Mouse (Mus musculus): ENCODE results near the gene Igf2bp3. TPM values are rescaled to one million over a fixed set of nuclear protein-coding genes. Genes with fewer than 3 reads are reported as not detected.

Gene Igf2bp3
- polyA plus RNA-seq, 1 experiment = 1.3 TPM

GRCm38 (mm10) chr6:49083008-49083407, 131.7 kb downstream of the Igf2bp3 start:
- Histone ChIP-seq H3K36me3 (ENCODE audit: control insufficient read depth, insufficient read depth, low read length) (peaks cover 32% of the 10 kb centered on the region), H3K27ac (ENCODE audit: control insufficient read depth, insufficient read depth, low read length) (no peak overlapping the region), H3K4me1 (replicated peaks; ENCODE audit: control insufficient read depth, insufficient read depth, low read length) (no peaks in the 10 kb centered on the region), H3K4me3 (ENCODE audit: control insufficient read depth, insufficient read depth, low read length) (no peak overlapping the region), H3K27me3 (ENCODE audit: control insufficient read depth, insufficient read depth, low read length) (no peaks in the 10 kb centered on the region)
- TF ChIP-seq POLR2A (IDR thresholded peaks at IDR 0.05; ENCODE audit: control insufficient read depth, extremely low read depth, insufficient read depth, low read length, poor library complexity) = no peak
- TF ChIP-seq CTCF (IDR thresholded peaks at IDR 0.05; ENCODE audit: borderline replicate concordance, control insufficient read depth, extremely low read depth, insufficient read depth, low read length, poor library complexity) = no peak
- DNase-seq = no peak
- WGBS = 97% methylated on average over 4 of the region's 4 CpGs

GRCm38 (mm10) chr6:49079313-49079712, 135.4 kb downstream of the Igf2bp3 start:
- Histone ChIP-seq H3K4me1 (replicated peaks; ENCODE audit: control insufficient read depth, insufficient read depth, low read length) (0 out of 2 replicates have a peak, but pooled peaks cover 2% of the 10 kb centered on the region), H3K27ac (ENCODE audit: control insufficient read depth, insufficient read depth, low read length) (no peak overlapping the region), H3K27me3 (ENCODE audit: control insufficient read depth, insufficient read depth, low read length) (no peaks in the 10 kb centered on the region), H3K4me3 (ENCODE audit: control insufficient read depth, insufficient read depth, low read length) (no peak overlapping the region), H3K36me3 (ENCODE audit: control insufficient read depth, insufficient read depth, low read length) (peaks cover 12% of the 10 kb centered on the region)
- DNase-seq = no peak
- WGBS = 95% methylated on average over 1 of the region's 1 CpGs
- TF ChIP-seq POLR2A (IDR thresholded peaks at IDR 0.05; ENCODE audit: control insufficient read depth, extremely low read depth, insufficient read depth, low read length, poor library complexity) = no peak
- no peak for TF ChIP-seq CTCF (IDR thresholded peaks at IDR 0.05; ENCODE audit: borderline replicate concordance, control insufficient read depth, extremely low read depth, insufficient read depth, low read length, poor library complexity)

DNA sequence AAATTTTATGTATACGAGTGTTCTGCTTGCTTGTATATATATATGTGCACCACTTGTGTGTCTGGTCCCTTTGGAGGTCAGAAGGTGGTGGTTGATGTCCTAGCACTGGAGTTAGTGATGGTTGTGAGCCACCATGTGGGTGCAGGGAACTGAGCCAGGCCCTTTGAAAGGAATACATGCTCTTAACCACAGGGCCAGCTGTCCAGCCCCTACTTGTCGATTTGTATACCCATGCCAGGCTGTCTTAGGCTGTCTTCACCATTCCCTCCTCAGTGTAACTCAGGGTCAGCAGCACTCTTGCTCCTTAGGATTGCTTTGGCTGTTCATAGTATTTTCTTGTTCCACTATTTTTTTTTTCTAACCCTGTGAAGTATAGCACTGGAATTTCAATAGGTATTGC, 136.9 kb downstream of the Igf2bp3 start:
- DNase-seq = no peak
- H3K4me1 ChIP-seq (replicated peaks; ENCODE audit: control insufficient read depth, insufficient read depth, low read length) = 0 out of 2 replicates have a peak, but pooled peaks cover 2% of the 10 kb centered on the region
- 92% methylated on average over 2 of the region's 2 CpGs for WGBS
- TF ChIP-seq POLR2A (IDR thresholded peaks at IDR 0.05; ENCODE audit: control insufficient read depth, extremely low read depth, insufficient read depth, low read length, poor library complexity) (no peak), CTCF (IDR thresholded peaks at IDR 0.05; ENCODE audit: borderline replicate concordance, control insufficient read depth, extremely low read depth, insufficient read depth, low read length, poor library complexity) (no peak)
- H3K4me3 ChIP-seq (ENCODE audit: control insufficient read depth, insufficient read depth, low read length) = no peak overlapping the region
- 0 out of 2 replicates have a peak, but pooled peaks cover 4% of the 10 kb centered on the region for H3K36me3 ChIP-seq (ENCODE audit: control insufficient read depth, insufficient read depth, low read length)
- H3K27me3 ChIP-seq (ENCODE audit: control insufficient read depth, insufficient read depth, low read length) = no peaks in the 10 kb centered on the region
- no peak overlapping the region for H3K27ac ChIP-seq (ENCODE audit: control insufficient read depth, insufficient read depth, low read length)

DNA sequence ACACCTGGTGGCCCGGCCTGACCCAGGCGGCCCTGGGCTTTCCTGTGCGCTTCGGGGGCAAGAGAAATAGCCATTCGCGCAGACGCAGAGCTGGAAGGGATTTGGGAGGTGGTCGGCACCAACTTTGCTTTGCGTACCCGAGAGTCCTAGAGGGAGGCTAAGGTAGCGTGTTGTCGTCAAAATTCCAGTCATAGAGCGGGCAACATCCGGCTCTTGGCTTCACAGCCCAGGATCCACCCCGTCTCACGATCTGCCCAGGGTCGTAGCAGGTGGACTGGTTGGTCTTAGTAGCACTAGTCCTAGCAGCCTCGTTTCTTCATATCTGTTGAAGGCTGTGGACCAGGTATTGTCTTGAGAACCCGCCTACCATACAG, 140.7 kb downstream of the Igf2bp3 start:
- no peak for DNase-seq
- TF ChIP-seq POLR2A (IDR thresholded peaks at IDR 0.05; ENCODE audit: control insufficient read depth, extremely low read depth, insufficient read depth, low read length, poor library complexity) (no peak), CTCF (IDR thresholded peaks at IDR 0.05; ENCODE audit: borderline replicate concordance, control insufficient read depth, extremely low read depth, insufficient read depth, low read length, poor library complexity) (peak; percentile 1; the same call in 1 of the 2 replicates)
- under 1% methylated on average over 19 of the region's 19 CpGs for WGBS
- Histone ChIP-seq H3K4me1 (replicated peaks; ENCODE audit: control insufficient read depth, insufficient read depth, low read length) (0 out of 2 replicates have a peak, but pooled peaks cover 2% of the 10 kb centered on the region), H3K4me3 (ENCODE audit: control insufficient read depth, insufficient read depth, low read length) (peak overlapping the region; percentile 91), H3K27me3 (ENCODE audit: control insufficient read depth, insufficient read depth, low read length) (no peaks in the 10 kb centered on the region), H3K36me3 (ENCODE audit: control insufficient read depth, insufficient read depth, low read length) (0 out of 2 replicates have a peak, but pooled peaks cover 1% of the 10 kb centered on the region), H3K27ac (ENCODE audit: control insufficient read depth, insufficient read depth, low read length) (no peak overlapping the region)

DNA sequence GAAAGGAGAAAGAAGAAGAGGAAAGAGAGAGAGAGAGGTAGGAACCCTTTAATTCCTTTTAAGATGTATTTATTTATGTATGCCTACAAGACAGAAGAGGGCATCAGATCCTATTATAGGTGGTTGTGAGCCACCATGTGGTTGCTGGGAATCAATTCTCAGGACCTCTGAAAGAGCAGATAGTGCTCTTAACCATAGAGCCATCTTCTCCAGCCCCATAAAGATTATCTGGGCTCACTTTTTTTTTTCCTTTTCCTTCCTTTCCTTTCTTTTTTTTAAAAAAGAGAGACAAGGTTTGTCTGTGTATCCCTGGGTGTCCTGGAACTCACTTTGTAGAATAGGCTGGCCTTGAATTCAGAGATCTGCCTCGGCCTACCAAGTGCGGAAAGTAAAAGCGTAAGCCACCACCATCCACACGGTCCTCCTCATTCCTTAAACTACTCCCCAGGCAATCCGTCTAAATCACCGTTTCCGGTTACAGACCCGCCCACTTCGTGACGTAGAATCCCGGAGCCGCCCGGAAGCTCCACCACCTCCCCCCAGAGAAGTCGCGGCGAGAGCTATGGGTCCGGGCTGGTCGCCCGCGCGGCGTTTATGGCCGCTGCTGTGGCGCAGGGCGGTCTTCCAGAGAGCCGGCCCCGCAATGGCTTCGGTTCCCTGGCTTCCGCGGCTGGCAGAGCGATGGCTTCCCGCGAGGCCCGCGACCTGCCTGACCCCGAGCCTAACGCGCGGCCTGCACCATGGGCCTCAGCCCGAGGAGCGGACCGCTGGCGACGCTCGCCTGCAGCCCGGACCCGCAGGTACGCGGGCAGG, 141.2 kb downstream of the Igf2bp3 start, which contains the start of gene Malsu1:
Gene Malsu1 (plus strand): TSS at position 492 of the 813 bp plus-strand sequence.
- H3K36me3 ChIP-seq (ENCODE audit: control insufficient read depth, insufficient read depth, low read length) = no peaks in the 10 kb centered on the region
- H3K27ac ChIP-seq (ENCODE audit: control insufficient read depth, insufficient read depth, low read length) = no peak within 1 kb of the TSS
- no peaks in the 10 kb centered on the region for H3K27me3 ChIP-seq (ENCODE audit: control insufficient read depth, insufficient read depth, low read length)
- TF ChIP-seq POLR2A (IDR thresholded peaks at IDR 0.05; ENCODE audit: control insufficient read depth, extremely low read depth, insufficient read depth, low read length, poor library complexity) (peak; percentile 73), CTCF (IDR thresholded peaks at IDR 0.05; ENCODE audit: borderline replicate concordance, control insufficient read depth, extremely low read depth, insufficient read depth, low read length, poor library complexity) (peak; percentile 6; the same call in 1 of the 2 replicates)
- under 1% methylated on average over 49 of the region's 49 CpGs for WGBS
- H3K4me1 ChIP-seq (replicated peaks; ENCODE audit: control insufficient read depth, insufficient read depth, low read length) = 0 out of 2 replicates have a peak, but pooled peaks cover 2% of the 10 kb centered on the region
- peak; percentile 94 for DNase-seq
- peak within 1 kb of the TSS; percentile 91 for H3K4me3 ChIP-seq (ENCODE audit: control insufficient read depth, insufficient read depth, low read length)

DNA sequence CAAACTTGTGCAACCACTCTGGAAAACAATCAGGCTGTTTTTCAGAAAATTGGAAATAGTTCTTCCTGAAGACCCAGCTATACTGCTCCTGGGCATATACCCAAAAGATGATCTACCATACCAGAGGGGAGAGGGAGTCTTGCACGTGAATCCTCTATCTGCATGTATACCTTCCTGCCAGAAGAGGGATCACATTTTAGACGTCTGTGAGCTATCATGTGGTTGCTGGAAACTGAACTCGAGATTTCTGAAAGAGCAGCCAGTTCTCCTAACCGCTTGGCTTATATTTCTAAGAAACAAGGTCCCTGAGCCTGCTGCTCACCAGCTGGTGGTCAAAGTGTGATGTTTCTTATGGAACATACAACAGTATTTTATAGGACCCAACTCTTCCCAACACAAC, 146.4 kb downstream of the Igf2bp3 start:
- 39% methylated on average over 3 of the region's 4 CpGs for WGBS
- Histone ChIP-seq H3K27me3 (ENCODE audit: control insufficient read depth, insufficient read depth, low read length) (no peaks in the 10 kb centered on the region), H3K4me1 (replicated peaks; ENCODE audit: control insufficient read depth, insufficient read depth, low read length) (no peaks in the 10 kb centered on the region), H3K4me3 (ENCODE audit: control insufficient read depth, insufficient read depth, low read length) (no peak overlapping the region), H3K27ac (ENCODE audit: control insufficient read depth, insufficient read depth, low read length) (no peak overlapping the region), H3K36me3 (ENCODE audit: control insufficient read depth, insufficient read depth, low read length) (no peaks in the 10 kb centered on the region)
- no peak for DNase-seq
- no peak for TF ChIP-seq POLR2A (IDR thresholded peaks at IDR 0.05; ENCODE audit: control insufficient read depth, extremely low read depth, insufficient read depth, low read length, poor library complexity)
- no peak for TF ChIP-seq CTCF (IDR thresholded peaks at IDR 0.05; ENCODE audit: borderline replicate concordance, control insufficient read depth, extremely low read depth, insufficient read depth, low read length, poor library complexity)
